Mouse (Mus musculus): ENCODE results near the gene Alcam. TPM values are rescaled to one million over a fixed set of nuclear protein-coding genes. Genes with fewer than 3 reads are reported as not detected.
A peak's percentile ranks its signal among the peaks of the same experiment; 100 is the strongest.

Gene Alcam
- total RNA-seq, 2 experiments from 2014 or later = 124 TPM

- DNase-seq = no peak
Observed at GRCm38 (mm10) chr16:52439600-52439999, 14.3 kb downstream of the Alcam start.

- DNase-seq = no peak
Observed at GRCm38 (mm10) chr16:52439007-52439406, 14.9 kb downstream of the Alcam start.

- DNase-seq = no peak
Observed at GRCm38 (mm10) chr16:52438216-52438904, 15.5 kb downstream of the Alcam start.

- no peak for DNase-seq
Observed at GRCm38 (mm10) chr16:52433189-52433588, 20.7 kb downstream of the Alcam start.

- no peak for DNase-seq
Observed at GRCm38 (mm10) chr16:52432072-52432471, 21.8 kb downstream of the Alcam start.

- no peak for DNase-seq
Observed at GRCm38 (mm10) chr16:52431590-52431989, 22.3 kb downstream of the Alcam start.

- DNase-seq = no peak
Observed at GRCm38 (mm10) chr16:52430073-52430472, 23.8 kb downstream of the Alcam start.

- no peak for DNase-seq
Observed at GRCm38 (mm10) chr16:52429661-52430060, 24.2 kb downstream of the Alcam start.

- DNase-seq = peak; percentile 20 to 63
Observed at GRCm38 (mm10) chr16:52428505-52428904, 25.4 kb downstream of the Alcam start.

- no peak for DNase-seq
Observed at GRCm38 (mm10) chr16:52418568-52419158, 35.2 kb downstream of the Alcam start.

GRCm38 (mm10) chr16:52417982-52418381, 35.9 kb downstream of the Alcam start:
- DNase-seq = no peak

- DNase-seq = no peak
Observed at GRCm38 (mm10) chr16:52417146-52417545, 36.7 kb downstream of the Alcam start.

GRCm38 (mm10) chr16:52413714-52414113, 40.2 kb downstream of the Alcam start:
- DNase-seq = no peak

GRCm38 (mm10) chr16:52406072-52406471, 47.8 kb downstream of the Alcam start:
- no peak for DNase-seq

GRCm38 (mm10) chr16:52405272-52405671, 48.6 kb downstream of the Alcam start:
- DNase-seq = no peak

GRCm38 (mm10) chr16:52399112-52399511, 54.8 kb downstream of the Alcam start:
- DNase-seq = no peak

GRCm38 (mm10) chr16:52386781-52387300, 67.0 kb downstream of the Alcam start:
- no peak for DNase-seq

- DNase-seq = no peak
Observed at GRCm38 (mm10) chr16:52383456-52384185, 70.3 kb downstream of the Alcam start.

GRCm38 (mm10) chr16:52378811-52379597, 74.9 kb downstream of the Alcam start:
- no peak for DNase-seq

- no peak for DNase-seq
Observed at GRCm38 (mm10) chr16:52376827-52377226, 77.0 kb downstream of the Alcam start.

GRCm38 (mm10) chr16:52371956-52372355, 81.9 kb downstream of the Alcam start:
- DNase-seq = no peak

GRCm38 (mm10) chr16:52368521-52368920, 85.4 kb downstream of the Alcam start:
- DNase-seq = no peak

- DNase-seq = no peak
Observed at GRCm38 (mm10) chr16:52366915-52367314, 87.0 kb downstream of the Alcam start.

Data from layer of hippocampus, postnatal 36 days (tissue).